Mouse (Mus musculus) lung, embryonic 14.5 days (tissue): ENCODE results near the gene Btg1-ps2. TPM values are rescaled to one million over a fixed set of nuclear protein-coding genes. Genes with fewer than 3 reads are reported as not detected.

ENCODE experiments used
- ATAC-seq: fragments of 200-750 bp; cut with Nextera tagmentation; 2 replicates; pipeline ENCODE4 v1.8.0; 2017; ENCODE audit warnings: mild to moderate bottlenecking, moderate TSS enrichment, moderate library complexity; ENCODE audit not compliant: insufficient read depth
- DNase-seq: peaks from one replicate; pipeline ENCODE4 v3.0.0-alpha.2; 2015
- H3K27ac ChIP-seq: fragments of 300-500 bp; sonication (generic); 2 replicates; pipeline ENCODE4 v1.5.1; 2014; ENCODE audit warnings: low read depth, mild to moderate bottlenecking, moderate library complexity
- H3K27me3 ChIP-seq: fragments of 300-500 bp; sonication (generic); 2 replicates; pipeline ENCODE4 v1.6.1; 2014; ENCODE audit warnings: low read length, control low read depth; ENCODE audit not compliant: insufficient read depth
- H3K36me3 ChIP-seq: fragments of 300-500 bp; sonication (generic); 2 replicates; pipeline ENCODE4 v1.6.1; 2014; ENCODE audit warnings: control low read depth; ENCODE audit not compliant: insufficient read depth
- H3K4me1 ChIP-seq: fragments of 300-500 bp; sonication (generic); 2 replicates; pipeline ENCODE4 v1.6.1; 2014; ENCODE audit warnings: antibody characterized with exemption, control low read depth; ENCODE audit not compliant: insufficient read depth
- H3K4me2 ChIP-seq: fragments of 300-500 bp; sonication (generic); 2 replicates; pipeline ENCODE4 v1.6.1; 2014; ENCODE audit warnings: mild to moderate bottlenecking
- H3K4me3 ChIP-seq: fragments of 300-500 bp; sonication (generic); 2 replicates; pipeline ENCODE4 v1.5.1; 2014; ENCODE audit warnings: low read depth, low read length
- H3K9ac ChIP-seq: fragments of 300-500 bp; sonication (generic); 2 replicates; pipeline ENCODE4 v1.6.1; 2014
- H3K9me3 ChIP-seq: fragments of 300-500 bp; sonication (generic); 2 replicates; pipeline ENCODE4 v1.6.1; 2016; ENCODE audit warnings: low read depth, low read length, control low read depth
- CTCF ChIP-seq: IDR thresholded peaks from 2 replicates; pipeline ENCODE4 v1.5.1; 2016; ENCODE audit warnings: antibody characterized with exemption, low read depth
- WGBS: fragments of 180-500 bp; shearing (Covaris S2); extraction: QIAGEN DNeasy Blood & Tissue Kit; methylation state at CpG from one replicate; pipeline ENCODE4 v1.1.7; 2014; 5-methylcytosine and 5-hydroxymethylcytosine counted together
- polyA plus RNA-seq: library from polyadenylated mRNA; unstranded; fragments of >200 nt; fragmentation: Nextera tagmentation; extraction: Ambion mirVana; gene quantifications from 2 replicates; pipeline ENCODE4 v1.2.1, GENCODE M21; 2014

Gene Btg1-ps2
- polyA plus RNA-seq, 1 experiment from 2014 or later = not detected

DNA sequence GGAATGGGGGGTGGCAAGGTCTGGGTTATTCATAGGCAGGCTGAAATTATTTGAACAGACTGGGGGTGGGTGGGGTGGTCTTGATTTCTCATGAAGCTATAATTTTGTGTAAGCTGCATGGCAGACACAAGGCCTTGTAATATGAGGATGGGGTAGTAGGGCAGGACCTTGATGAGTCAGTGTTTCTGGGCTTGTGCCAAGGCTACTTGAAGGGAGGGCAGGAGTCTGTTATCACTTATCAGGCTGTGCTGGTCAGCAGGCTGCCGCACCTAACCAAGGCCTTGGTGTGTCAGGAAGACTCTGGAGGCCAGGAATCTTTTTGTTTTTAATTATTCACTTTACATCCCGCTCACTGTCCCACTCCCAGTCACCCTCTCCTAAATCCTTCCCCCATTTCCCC lies 34.2 kb downstream of the Btg1-ps2 start:
- H3K4me1 ChIP-seq = no peaks in the 10 kb centered on the region
- 50% methylated on average over 2 of the region's 2 CpGs for WGBS
- no peak overlapping the region for H3K4me3 ChIP-seq
- H3K9ac ChIP-seq = no peak overlapping the region
- no peaks in the 10 kb centered on the region for H3K27me3 ChIP-seq
- no peak for TF ChIP-seq CTCF
- no peaks in the 10 kb centered on the region for H3K36me3 ChIP-seq
- DNase-seq (no peak), ATAC-seq (no peak)
- no peaks in the 10 kb centered on the region for H3K9me3 ChIP-seq
- no peak overlapping the region for H3K27ac ChIP-seq
- no peak overlapping the region for H3K4me2 ChIP-seq

Other genes with a start within 250 kb of the Btg1-ps2 start
- gene Rhox5, start 238.3 kb downstream of the Btg1-ps2 start, polyA plus RNA-seq = 4.0 and 4.7 TPM in 2 replicates
- not detected in 2 replicates for gene Rhox6, start 216.2 kb downstream of the Btg1-ps2 start, polyA plus RNA-seq
- not detected in 2 replicates for gene Rhox7a, start 211.4 kb downstream of the Btg1-ps2 start, polyA plus RNA-seq
- gene Rhox8, start 164.2 kb downstream of the Btg1-ps2 start, polyA plus RNA-seq = not detected in 2 replicates
- not detected in 2 replicates for gene Rhox7b, start 145.9 kb downstream of the Btg1-ps2 start, polyA plus RNA-seq
- gene Rhox9, start 141.3 kb downstream of the Btg1-ps2 start, polyA plus RNA-seq = not detected in 2 replicates
- gene Btg1-ps1, start 24.3 kb downstream of the Btg1-ps2 start, polyA plus RNA-seq = not detected in 2 replicates
- gene Rhox10, start 23.4 kb upstream of the Btg1-ps2 start, polyA plus RNA-seq = not detected in 2 replicates
- not detected in 2 replicates for gene Rhox11, start 42.0 kb upstream of the Btg1-ps2 start, polyA plus RNA-seq
- not detected in 2 replicates for gene Rhox12, start 67.8 kb upstream of the Btg1-ps2 start, polyA plus RNA-seq
- not detected in 2 replicates for gene Rhox13, start 78.1 kb upstream of the Btg1-ps2 start, polyA plus RNA-seq
- 5.6 and 6.0 TPM in 2 replicates for gene Zbtb33, start 146.7 kb upstream of the Btg1-ps2 start, polyA plus RNA-seq
- 23.3 and 26.0 TPM in 2 replicates for gene Tmem255a, start 209.3 kb upstream of the Btg1-ps2 start, polyA plus RNA-seq